Mouse (Mus musculus): ENCODE results near the gene Olfr1135. TPM values are rescaled to one million over a fixed set of nuclear protein-coding genes. Genes with fewer than 3 reads are reported as not detected.

Gene Olfr1135
- total RNA-seq (2021) = not detected

DNA sequence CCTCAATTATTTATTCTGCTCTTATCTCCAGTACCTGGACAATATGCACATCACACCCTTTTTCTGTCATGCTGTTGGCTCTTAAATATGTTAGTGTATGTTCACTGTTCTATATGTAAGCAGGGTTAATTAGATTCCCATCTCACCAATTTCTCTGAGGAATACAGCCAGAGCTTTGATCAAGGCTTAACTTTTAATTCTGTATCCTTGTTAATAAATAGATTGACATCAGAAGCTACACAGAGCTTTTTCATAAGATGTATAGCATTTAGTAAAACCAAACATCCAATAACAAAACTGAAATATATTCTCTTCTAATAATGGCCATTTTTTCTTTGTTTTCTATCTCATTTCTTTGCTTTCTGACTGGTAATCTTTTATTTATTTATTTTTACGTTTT, at the start of gene Olfr1135:
TSS of gene Olfr1135 (minus strand) at position 101 of the 400 bp plus-strand sequence.
- intact Hi-C loops (cut with DNase I) = no loop called here

DNA sequence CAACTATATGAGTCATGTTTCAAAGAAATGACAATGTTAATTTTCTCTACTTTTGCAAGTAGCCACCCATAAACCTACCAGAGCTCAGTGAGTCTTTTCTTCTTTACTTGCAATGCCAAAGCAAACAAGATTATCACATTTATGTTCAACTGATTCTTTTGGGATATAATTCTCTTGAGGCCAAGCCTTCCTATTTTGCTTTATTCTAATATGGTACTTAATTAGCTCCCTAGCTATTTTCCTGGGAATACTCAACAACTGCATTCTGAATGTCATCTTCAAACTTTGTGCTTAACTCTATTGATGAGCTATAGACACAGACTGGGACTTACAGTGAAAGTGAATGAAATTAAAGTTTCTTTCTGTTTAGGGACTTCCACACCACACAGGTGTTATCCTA, 39.6 kb upstream of the Olfr1135 start, which contains the start of gene Olfr1137:
TSS of gene Olfr1137 (minus strand) at position 101 of the 400 bp plus-strand sequence.
- no peak for DNase-seq (ENCODE audit: extremely low spot score in 1 of 2, low spot score in 2 of 2)
- intact Hi-C loops (cut with DNase I) = no loop called here

More for the DNA sequence above, at the start of gene Olfr1135:
- DNase-seq (ENCODE audit: extremely low spot score in 1 of 2, low spot score in 2 of 2) = no peak

DNA sequence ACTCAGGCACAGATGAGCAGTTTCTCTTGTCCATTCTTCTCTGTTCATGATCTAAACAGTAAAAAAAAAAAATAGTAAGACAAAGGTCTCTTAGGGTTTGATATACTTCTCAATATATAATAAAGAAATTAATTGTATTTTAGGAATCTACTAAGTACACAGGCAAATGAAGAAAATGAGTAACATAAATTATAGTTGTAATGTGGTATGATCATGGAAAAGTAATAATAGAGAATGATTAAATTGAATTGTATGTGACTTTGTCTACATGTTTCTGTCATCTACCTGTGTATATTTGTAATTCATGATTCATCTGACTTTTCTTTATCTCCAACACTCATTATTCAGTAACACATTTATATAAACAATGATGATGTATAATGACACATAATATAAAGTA, 20.4 kb upstream of the Olfr1135 start, which contains the start of gene Olfr1136:
TSS of gene Olfr1136 (minus strand) at position 101 of the 400 bp plus-strand sequence.
- DNase-seq (ENCODE audit: extremely low spot score in 1 of 2, low spot score in 2 of 2) = no peak
- intact Hi-C loops (cut with DNase I) = no loop called here

DNA sequence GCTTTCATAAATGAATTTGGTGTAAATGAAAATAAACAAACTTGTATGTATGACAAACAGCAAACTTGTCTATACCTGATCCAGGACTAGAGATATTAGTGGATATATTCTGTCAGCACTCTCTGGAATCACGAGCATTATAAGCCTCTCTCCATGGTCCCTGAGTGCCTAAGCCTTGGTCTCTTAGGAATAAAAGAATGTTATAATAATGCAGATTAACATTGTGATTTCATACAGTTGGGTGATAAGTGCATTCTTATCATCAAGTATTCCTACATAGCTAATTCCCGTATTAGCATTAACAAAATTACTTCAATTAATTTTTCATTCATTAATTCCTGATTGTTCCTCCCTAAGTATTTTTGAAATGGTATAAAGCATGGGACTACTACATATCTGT, 15.1 kb downstream of the Olfr1135 start, which contains the start of gene Olfr1134:
TSS of gene Olfr1134 (minus strand) at position 101 of the 400 bp plus-strand sequence.
- intact Hi-C loops (cut with DNase I) = no loop called here

DNA sequence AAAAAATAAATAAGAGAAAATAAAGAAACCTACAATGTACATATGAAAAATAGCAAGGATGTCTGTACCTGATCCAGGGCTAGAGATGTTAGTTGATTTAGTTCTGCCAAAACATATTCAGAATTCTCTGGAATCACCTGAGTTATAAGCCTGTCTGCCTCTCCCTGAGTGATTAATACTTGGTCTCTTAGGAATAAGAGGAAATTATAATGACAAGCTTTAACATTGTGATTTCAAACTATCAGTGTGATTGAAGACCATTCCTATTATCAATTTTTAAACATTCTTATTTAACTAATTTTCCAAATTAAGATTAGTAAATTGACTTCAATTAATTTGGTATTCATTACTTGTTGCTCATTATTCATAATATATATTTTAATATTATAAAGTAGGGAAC, 26.2 kb downstream of the Olfr1135 start, which contains the start of gene Olfr1133:
TSS of gene Olfr1133 (minus strand) at position 101 of the 400 bp plus-strand sequence.
- no peak for DNase-seq (ENCODE audit: extremely low spot score in 1 of 2, low spot score in 2 of 2)

More for the DNA sequence above, 15.1 kb downstream of the Olfr1135 start, which contains the start of gene Olfr1134:
- DNase-seq (ENCODE audit: extremely low spot score in 1 of 2, low spot score in 2 of 2) = no peak

DNA sequence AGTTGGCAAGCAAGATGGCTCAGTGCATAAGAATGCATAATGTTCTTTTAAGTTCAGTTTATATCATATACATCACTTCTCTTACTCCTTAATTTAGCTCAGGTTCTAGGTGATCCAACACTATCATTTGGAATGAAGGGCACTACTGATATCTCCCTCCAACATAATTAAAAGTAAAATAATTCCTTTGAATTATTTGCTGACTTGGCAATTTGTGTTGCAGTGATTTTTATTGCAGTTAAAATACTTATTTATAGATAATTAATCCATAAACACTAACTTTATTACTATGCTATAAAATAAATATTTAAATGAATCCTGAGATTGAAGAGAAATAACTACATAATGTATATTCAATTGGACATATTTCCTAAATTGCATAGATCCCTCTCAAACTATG, 31.0 kb downstream of the Olfr1135 start:
- intact Hi-C loops (cut with DNase I) = no loop called here
- no peak for DNase-seq (ENCODE audit: extremely low spot score in 1 of 2, low spot score in 2 of 2)

More for the DNA sequence above, 26.2 kb downstream of the Olfr1135 start, which contains the start of gene Olfr1133:
- intact Hi-C loops (cut with DNase I) = no loop called here

DNA sequence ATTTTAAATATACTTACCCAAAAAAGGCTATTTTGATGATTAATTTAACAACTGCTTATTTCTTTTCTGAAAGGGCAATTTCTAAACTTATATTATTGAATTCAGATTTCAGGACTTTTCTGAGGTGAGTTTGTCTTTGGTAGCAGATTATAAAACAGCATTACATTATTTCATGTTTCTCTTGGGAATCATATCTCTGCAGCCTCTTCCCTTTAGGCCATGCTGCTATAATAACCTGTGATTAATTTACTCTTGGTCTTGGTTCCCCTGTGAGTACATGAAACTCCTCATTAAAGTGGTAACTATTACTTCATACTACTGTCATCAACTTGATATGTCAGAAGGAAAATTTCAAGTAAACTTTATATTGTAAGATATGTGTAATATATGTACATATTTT, 36.0 kb downstream of the Olfr1135 start, which contains the start of gene Olfr1132:
TSS of gene Olfr1132 (minus strand) at position 101 of the 400 bp plus-strand sequence.
- DNase-seq (ENCODE audit: extremely low spot score in 1 of 2, low spot score in 2 of 2) = no peak
- intact Hi-C loops (cut with DNase I) = no loop called here

DNA sequence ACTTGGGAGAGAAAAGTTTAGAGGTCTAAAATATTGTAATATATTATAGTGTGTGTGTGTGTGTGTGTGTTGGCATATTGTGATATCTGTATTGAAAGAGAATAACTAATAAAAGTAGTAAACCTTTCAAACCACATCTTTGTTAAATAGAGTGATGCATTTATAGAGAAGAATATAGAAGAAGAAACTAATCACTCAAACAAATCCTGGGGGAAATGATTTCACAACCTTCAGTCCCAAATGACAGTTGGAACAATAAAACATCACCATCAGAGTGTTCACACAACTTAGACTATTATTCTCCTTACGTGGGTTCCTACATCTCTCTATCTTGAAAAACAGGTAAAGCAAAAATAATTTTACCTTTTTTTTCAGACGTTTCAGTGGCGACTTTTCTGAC, 46.7 kb downstream of the Olfr1135 start, which contains the start of gene Olfr1131:
TSS of gene Olfr1131 (plus strand) at position 301 of the 400 bp plus-strand sequence.
- intact Hi-C loops (cut with DNase I) = no loop called here
- DNase-seq (ENCODE audit: extremely low spot score in 1 of 2, low spot score in 2 of 2) = no peak

Other genes with a start within 250 kb of the Olfr1135 start
- not detected for gene Olfr1124, start 243.4 kb downstream of the Olfr1135 start, total RNA-seq (2021)
- gene Olfr1126, start 219.7 kb downstream of the Olfr1135 start, total RNA-seq (2021) = not detected
- not detected for gene Pramel7, start 176.6 kb downstream of the Olfr1135 start, total RNA-seq (2021)
- not detected for gene Pramel6, start 167.1 kb downstream of the Olfr1135 start, total RNA-seq (2021)
- not detected for gene Olfr153, start 141.9 kb downstream of the Olfr1135 start, total RNA-seq (2021)
- not detected for gene Olfr1128, start 128.1 kb downstream of the Olfr1135 start, total RNA-seq (2021)
- gene Olfr1129, start 99.8 kb downstream of the Olfr1135 start, total RNA-seq (2021) = not detected
- not detected for gene Olfr1130, start 67.5 kb downstream of the Olfr1135 start, total RNA-seq (2021)
- gene Olfr1131, start 46.6 kb downstream of the Olfr1135 start, total RNA-seq (2021) = not detected
- gene Olfr1132, start 36.1 kb downstream of the Olfr1135 start, total RNA-seq (2021) = not detected
- not detected for gene Olfr1133, start 26.3 kb downstream of the Olfr1135 start, total RNA-seq (2021)
- gene Olfr1134, start 15.2 kb downstream of the Olfr1135 start, total RNA-seq (2021) = not detected
- not detected for gene Olfr1136, start 20.3 kb upstream of the Olfr1135 start, total RNA-seq (2021)
- not detected for gene Olfr1137, start 39.5 kb upstream of the Olfr1135 start, total RNA-seq (2021)
- gene Olfr1138, start 66.3 kb upstream of the Olfr1135 start, total RNA-seq (2021) = not detected
- not detected for gene Olfr1140, start 70.1 kb upstream of the Olfr1135 start, total RNA-seq (2021)
- not detected for gene Olfr1141, start 80.3 kb upstream of the Olfr1135 start, total RNA-seq (2021)
- not detected for gene Olfr152, start 105.8 kb upstream of the Olfr1135 start, total RNA-seq (2021)
- gene Olfr1143, start 126.9 kb upstream of the Olfr1135 start, total RNA-seq (2021) = not detected
- not detected for gene Olfr1145, start 136.2 kb upstream of the Olfr1135 start, total RNA-seq (2021)
- gene Olfr1148, start 156.9 kb upstream of the Olfr1135 start, total RNA-seq (2021) = not detected
- gene Olfr1150-ps1, start 170.3 kb upstream of the Olfr1135 start, total RNA-seq (2021) = not detected
- not detected for gene Olfr1151, start 182.2 kb upstream of the Olfr1135 start, total RNA-seq (2021)
- not detected for gene Olfr1152, start 192.8 kb upstream of the Olfr1135 start, total RNA-seq (2021)
- gene Olfr1153, start 221.3 kb upstream of the Olfr1135 start, total RNA-seq (2021) = not detected
- not detected for gene Olfr1154, start 231.5 kb upstream of the Olfr1135 start, total RNA-seq (2021)